Mouse (Mus musculus): ENCODE measurements at regions not wholly inside any gene's neighbourhood (a gene's known extent, or its start where the extent isn't known, plus 50 kb on each side); places are given as distances from the start of the nearest gene placed in this dataset.

DNA sequence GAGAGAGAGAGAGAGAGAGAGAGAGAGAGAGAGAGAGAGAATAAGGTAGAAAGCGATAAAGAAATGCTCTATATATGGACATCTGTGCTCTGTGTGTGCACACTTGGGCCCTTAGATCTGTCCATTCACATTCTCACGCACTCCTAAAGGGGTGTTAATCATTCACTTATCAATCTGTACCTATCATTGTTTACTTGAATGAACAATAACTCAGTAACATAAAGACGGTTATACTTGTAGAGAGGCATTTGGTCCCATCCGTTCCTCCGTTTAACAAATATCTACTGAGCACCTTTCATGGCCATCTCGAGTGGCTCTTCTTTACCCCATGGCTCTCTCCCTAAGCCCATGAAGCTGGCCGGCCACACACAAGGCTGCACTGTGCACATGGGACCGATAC lies 114.3 kb upstream of the Cpm start:
- no peak for DNase-seq (ENCODE audit: low read depth)

- DNase-seq (ENCODE audit: low read depth) = no peak
Measured at GRCm38 (mm10) chr10:117513925-117514546, 115.3 kb upstream of the Cpm start.

DNA sequence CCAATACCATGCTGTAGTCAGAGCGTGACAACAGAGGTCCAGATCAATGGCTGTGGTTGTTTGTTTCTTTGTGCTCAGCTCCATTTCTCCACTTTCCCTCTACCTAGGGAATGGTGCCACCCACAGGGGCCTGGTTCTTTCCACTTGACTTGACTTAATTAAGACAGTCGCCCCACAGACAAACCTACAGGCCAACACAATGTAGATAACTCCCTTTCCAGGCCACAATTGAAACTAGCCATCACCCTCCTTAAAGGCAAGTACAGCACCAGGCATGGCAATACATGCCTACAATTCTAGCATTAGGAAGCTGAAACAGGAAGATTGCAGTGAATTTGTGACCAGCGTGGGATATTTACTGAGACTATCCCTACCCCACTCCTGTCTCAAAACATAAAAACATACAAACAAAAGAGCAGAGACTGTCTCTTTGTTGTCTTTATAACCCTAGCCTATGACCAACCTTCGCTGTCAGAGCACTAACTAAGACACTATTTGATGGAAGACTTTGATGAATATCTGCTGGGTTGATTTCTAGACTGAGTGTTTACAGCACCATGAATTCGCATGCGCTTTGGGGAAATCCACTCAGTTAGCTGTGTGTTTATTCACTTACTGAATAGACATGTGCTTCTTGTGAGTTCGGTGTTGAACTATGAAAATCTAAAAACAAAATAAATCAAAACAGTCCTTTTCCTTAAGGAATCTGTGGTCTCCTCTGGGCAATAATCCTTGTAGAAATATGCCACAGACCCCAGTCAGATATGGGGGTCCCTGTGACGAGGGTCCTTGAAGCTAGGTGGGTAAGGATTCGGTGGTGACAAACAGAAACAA lies 116.7 kb upstream of the Cpm start:
- no peak for DNase-seq (ENCODE audit: low read depth)

- DNase-seq (ENCODE audit: low read depth) = no peak
Measured at GRCm38 (mm10) chr10:117511483-117512406, 117.6 kb upstream of the Cpm start.

DNA sequence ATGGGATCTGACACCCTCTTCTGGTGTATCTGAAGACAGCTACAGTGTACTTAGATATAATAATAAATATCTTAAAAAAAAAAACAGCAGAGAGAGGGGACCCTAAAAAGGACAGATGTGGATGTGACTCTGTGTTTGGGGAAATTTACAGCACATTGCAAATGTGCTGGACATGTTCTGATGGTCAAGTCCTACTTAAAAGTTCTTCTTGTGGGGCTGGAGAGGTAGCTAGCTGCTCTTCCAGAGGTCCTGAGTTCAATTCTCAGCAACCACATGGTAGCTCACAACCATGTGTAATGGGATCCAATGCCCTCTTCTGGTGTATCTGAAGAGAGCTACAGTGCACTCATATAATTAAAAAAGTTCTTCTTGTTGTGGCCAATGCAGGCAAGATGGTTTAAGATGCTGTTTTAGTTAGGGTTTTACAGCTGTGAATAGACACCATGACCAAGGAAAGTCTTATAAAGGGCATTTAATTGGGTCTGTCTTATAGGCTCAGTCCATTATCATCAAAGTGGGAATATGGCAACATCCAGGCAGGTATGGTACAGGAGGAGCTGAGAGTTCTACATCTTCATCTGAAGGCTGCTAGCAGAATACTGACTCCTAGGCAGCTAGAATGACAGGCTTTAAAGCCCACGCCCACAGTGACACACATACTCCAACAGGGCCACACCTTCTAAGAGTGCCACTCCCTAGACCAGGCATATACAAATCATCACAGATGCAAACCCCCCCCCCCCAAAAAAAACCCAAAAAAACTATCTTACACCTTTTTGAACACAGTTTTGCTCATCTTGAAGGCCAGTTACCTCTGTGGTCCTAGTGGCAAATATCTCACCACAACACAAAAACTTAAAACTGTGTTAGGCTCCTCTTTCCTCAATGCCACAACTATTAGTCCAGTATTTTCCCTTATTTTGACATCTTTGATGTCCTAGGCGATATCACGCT lies 118.5 kb upstream of the Cpm start:
- DNase-seq (ENCODE audit: low read depth) = no peak

DNA sequence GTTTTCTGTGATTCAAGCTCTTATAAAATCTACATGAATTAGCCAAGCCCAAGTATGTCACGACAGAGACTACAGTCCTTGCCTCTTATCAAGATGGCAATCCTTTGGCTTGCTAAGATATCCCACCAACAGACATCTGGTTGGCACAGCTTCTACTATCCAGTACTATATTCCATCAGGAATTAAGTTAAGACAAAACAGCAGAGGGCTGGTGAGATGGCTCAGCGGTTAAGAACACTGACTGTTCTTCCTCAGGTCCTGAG lies 119.1 kb upstream of the Cpm start:
- no peak for DNase-seq (ENCODE audit: low read depth)

- DNase-seq (ENCODE audit: low read depth) = no peak
Measured at GRCm38 (mm10) chr10:117509431-117510223, 119.7 kb upstream of the Cpm start.

- DNase-seq (ENCODE audit: low read depth) = no peak
Measured at GRCm38 (mm10) chr10:117506252-117506992, 122.9 kb upstream of the Cpm start.

GRCm38 (mm10) chr10:117505529-117505928 lies 123.8 kb upstream of the Cpm start:
- no peak for DNase-seq (ENCODE audit: low read depth)

- no peak for DNase-seq (ENCODE audit: low read depth)
Measured at GRCm38 (mm10) chr10:117505057-117505456, 124.2 kb upstream of the Cpm start.

GRCm38 (mm10) chr10:117504267-117504902 lies 124.6 kb upstream of the Cpsf6 start:
- no peak for DNase-seq (ENCODE audit: low read depth)

DNA sequence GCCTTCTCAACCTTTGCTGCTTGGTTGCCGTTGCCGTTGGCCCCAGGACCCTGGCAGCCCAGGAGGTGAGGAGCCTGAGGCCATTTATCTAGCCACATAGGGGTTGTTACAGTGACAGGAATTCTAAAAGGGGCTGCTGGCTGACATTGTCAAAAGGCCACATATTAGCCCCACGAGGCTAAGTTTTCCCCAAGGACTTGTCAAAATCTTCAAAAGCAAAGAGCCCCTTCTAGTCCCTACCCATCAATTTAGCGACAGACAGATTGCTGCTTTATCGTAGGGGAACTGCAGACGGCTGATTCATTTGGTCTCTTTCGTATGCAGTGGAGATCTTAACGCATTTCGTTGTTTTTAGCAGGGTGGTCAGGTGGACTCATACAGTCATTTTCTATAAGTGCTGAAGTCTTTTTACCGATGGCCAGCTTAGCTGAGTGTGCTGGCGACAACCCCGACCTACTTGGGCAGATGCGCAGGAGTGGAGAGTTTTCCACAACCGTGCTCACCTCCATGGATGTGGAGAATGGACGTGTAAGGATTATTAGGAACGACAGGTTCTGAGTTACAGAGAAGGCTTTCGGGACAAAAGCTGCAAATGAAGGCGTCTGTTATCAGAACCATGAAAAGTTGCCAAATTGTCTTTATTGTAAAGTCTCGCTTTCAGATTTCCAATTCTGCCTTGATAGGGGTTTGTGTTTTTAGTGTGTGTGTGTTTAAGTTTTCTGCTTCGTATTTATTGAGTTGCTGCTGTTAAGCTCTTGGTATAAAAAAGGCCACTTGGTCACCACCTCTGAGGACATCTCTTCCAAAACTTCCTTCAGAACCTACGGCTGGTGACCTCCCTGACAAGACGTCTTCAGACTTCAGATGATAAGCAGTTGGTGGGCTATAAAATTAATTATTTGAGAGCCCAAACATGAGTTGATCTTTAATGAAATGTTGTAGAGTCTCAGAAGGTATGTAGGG lies 123.7 kb upstream of the Cpsf6 start:
- no peak for DNase-seq (ENCODE audit: low read depth)

- DNase-seq (ENCODE audit: low read depth) = no peak
Measured at GRCm38 (mm10) chr10:117502731-117503130, 122.9 kb upstream of the Cpsf6 start.

DNA sequence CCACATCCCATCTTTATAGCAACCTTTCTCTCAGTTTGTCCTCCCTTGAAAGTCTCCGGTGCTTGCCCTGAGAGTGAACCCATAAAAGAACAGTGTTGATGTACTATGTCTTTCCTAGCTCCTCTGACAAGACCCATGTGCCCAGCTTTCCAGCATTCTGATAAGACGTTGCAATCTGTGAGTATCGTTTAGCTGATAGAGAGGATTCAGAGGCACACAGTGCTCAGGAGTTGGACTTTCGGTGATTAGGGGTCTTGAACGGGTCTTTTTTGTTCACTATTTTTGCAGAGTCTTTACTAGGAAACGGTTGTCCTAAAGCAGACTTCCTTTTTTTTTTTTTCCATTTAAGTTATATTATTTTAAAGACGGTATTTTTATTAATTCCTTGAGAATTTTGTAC lies 122.3 kb upstream of the Cpsf6 start:
- DNase-seq (ENCODE audit: low read depth) = no peak

GRCm38 (mm10) chr10:117501426-117501825 lies 121.6 kb upstream of the Cpsf6 start:
- no peak for DNase-seq (ENCODE audit: low read depth)

- DNase-seq (ENCODE audit: low read depth) = no peak
Measured at GRCm38 (mm10) chr10:117500457-117501108, 120.8 kb upstream of the Cpsf6 start.

- DNase-seq (ENCODE audit: low read depth) = no peak
Measured at GRCm38 (mm10) chr10:117499864-117500453, 120.1 kb upstream of the Cpsf6 start.

Measured in fibroblast of lung, adult 2 months (primary cell).